12 mouse cellular contexts compared by ENCODE assay signal in the genomic region with DNA sequence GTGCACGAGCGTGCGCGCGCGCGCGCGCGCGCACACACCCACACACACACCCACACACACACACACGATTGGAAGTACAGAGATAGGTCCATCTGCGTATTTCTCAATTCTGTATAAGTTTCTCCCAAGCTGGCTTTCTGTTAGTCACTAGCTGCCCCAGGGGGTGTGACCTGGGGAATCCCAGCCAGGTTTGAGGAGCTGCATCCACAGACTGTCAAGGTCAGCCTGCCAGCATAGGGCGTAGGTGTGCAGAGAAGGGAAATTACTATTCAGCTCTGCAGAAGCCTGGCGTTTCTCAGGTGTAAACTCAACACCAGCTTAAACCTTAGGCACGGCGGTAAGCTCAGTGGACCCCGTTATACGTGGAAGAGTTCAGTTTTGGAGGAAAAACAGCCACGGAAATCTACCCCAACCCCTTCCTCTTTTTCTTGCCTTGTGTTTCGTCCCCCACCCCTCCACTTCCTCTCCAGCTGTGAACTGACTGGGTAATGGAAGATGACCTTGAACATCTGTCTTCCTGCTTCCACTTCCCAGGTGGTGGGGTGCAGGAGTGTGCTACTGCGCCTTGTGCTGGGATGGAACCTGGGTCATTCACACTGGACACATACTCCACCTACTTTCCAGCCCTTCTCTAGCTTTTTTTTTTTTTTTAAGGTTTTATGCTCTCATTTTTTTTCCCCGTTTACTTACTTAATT.
DNase-seq lines count a peak whose midpoint lies in the region; TF ChIP-seq lines count a peak whose summit lies in the region.
"Had no signal": no experiment of that assay in that cellular context is flagged by ENCODE, and none has a peak within 500 bp of the region (broad histone marks: within the 10 kb centered on the region; RNA-seq: fewer than 3 reads in every experiment).

No protein-coding gene starts in this region.

- H3K4me3 ChIP-seq in heart, adult 2 months: no peak overlapping the region
- H3K4me3 ChIP-seq: neural tube, embryonic 12.5 days; stomach, embryonic 15.5 days had no signal

- no peaks in the 10 kb centered on the region for H3K27me3 ChIP-seq in heart, adult 2 months (ENCODE audit: control insufficient read depth, insufficient read depth, low read length)
- H3K27me3 ChIP-seq: neural tube, embryonic 12.5 days; Patski; stomach, embryonic 15.5 days had no signal

- 77% methylated on average over 23 of the region's 23 CpGs for WGBS in heart, adult 2 months

- H3K27ac ChIP-seq in heart, adult 2 months: no peak overlapping the region
- H3K27ac ChIP-seq: neural tube, embryonic 12.5 days; stomach, embryonic 15.5 days had no signal

- no peaks in the 10 kb centered on the region for H3K36me3 ChIP-seq in heart, adult 2 months (ENCODE audit: control insufficient read depth, insufficient read depth, low read length)
- H3K36me3 ChIP-seq: neural tube, embryonic 12.5 days; stomach, embryonic 15.5 days had no signal

- intact Hi-C loops in heart, adult 2 months (cut with DNase I): no loop called here

- no peak overlapping the region for H3K9ac ChIP-seq in heart, adult 2 months (ENCODE audit: low read depth, low read length)
- H3K9ac ChIP-seq: lung, embryonic 14.5 days; neural tube, embryonic 12.5 days; stomach, embryonic 15.5 days had no signal

- peak; percentile 32 for TF ChIP-seq CTCF in heart, adult 2 months (IDR thresholded peaks at IDR 0.05)

- no peak for TF ChIP-seq EP300 in heart, adult 2 months (IDR thresholded peaks at IDR 0.05; ENCODE audit: insufficient read depth, low read depth, low read length)

- DNase-seq in heart, adult 2 months: peak; percentile 15 to 21
- no peak for DNase-seq in heart, adult 9 months (ENCODE audit: low spot score in 2 of 2)
- DNase-seq in thymus, postnatal 14 days: peak; percentile 5
- DNase-seq in thymus, postnatal 25 days: no peak
- peak; percentile 91 for DNase-seq in fat pad, adult 2 months (ENCODE audit: extremely low read depth, low read depth, low spot score)
- DNase-seq in mesoderm, embryonic 11.5 days (ENCODE audit: low read depth, low spot score): peak; percentile 23
- DNase-seq in right cerebral cortex, adult 18-20 months: no peak
- no peak for DNase-seq in embryo, embryonic 10 days (ENCODE audit: low spot score)

- TF ChIP-seq POLR2A in heart, adult 2 months (IDR thresholded peaks at IDR 0.05; ENCODE audit: insufficient read depth, low read depth, low read length): no peak

- H3K79me2 ChIP-seq in heart, adult 2 months (replicated peaks; ENCODE audit: control insufficient read depth, insufficient read depth, low read length): no peaks in the 10 kb centered on the region

- H3K4me1 ChIP-seq in heart, adult 2 months (ENCODE audit: control insufficient read depth, insufficient read depth, low read length): no peaks in the 10 kb centered on the region
- H3K4me1 ChIP-seq: neural tube, embryonic 12.5 days; stomach, embryonic 15.5 days had no signal

Comparison
In these comparisons a context has a peak if more than half of its experiments do, and no peak if none do; other contexts are left out.
1. DNase-seq: peak in heart, adult 2 months (2 of 2), thymus, postnatal 14 days (single experiment), fat pad, adult 2 months (single experiment) and mesoderm, embryonic 11.5 days (single experiment); none in heart, adult 9 months (0 of 2), thymus, postnatal 25 days (single experiment), right cerebral cortex, adult 18-20 months (single experiment) and embryo, embryonic 10 days (single experiment).